Mouse (Mus musculus): ENCODE results near the gene Baz1a.

DNA sequence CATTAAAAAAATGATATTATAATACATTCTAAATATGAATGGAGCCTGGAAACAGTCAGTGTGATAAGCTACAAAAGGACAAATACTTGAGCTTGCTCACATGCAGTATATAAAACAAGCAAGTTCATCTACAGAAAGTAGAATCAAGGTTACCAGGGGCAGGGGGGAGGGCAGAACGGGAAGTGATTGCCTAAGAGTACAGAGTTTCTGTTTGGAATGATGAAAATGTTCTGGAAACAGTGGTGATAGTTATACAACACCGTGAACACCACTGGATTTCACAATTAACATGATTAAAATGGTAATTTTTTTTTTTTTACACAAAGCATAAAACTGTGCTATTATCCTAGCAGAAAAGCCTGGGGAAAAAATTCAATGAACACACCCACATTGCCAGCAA is 54.6 kb downstream of the Baz1a start:
- no peak for TF ChIP-seq SMC3 (IDR thresholded peaks at IDR 0.05; ENCODE audit: low read depth, low read length)
- no peak for TF ChIP-seq MAFK (IDR thresholded peaks at IDR 0.05; ENCODE audit: insufficient replicate concordance, low read length)
- no peak for TF ChIP-seq USF1 (IDR thresholded peaks at IDR 0.05; ENCODE audit: low read depth, low read length)
- TF ChIP-seq MAZ (IDR thresholded peaks at IDR 0.05; ENCODE audit: low read depth, low read length): no peak
- no peak for TF ChIP-seq CHD2 (IDR thresholded peaks at IDR 0.05; ENCODE audit: low read length)
- TF ChIP-seq EP300 (IDR thresholded peaks at IDR 0.05; ENCODE audit: low read length): no peak
- no peak for TF ChIP-seq CTCF (conservative IDR thresholded peaks at IDR 0.05 in 1 of 2, IDR thresholded peaks at IDR 0.05 in 1 of 2; ENCODE audit: low read depth in 2 of 2, low read length in 2 of 2)
- no peak for TF ChIP-seq JUN (IDR thresholded peaks at IDR 0.05; ENCODE audit: insufficient read depth, low read depth, low read length)
- no peak for TF ChIP-seq POLR2A (IDR thresholded peaks at IDR 0.05; ENCODE audit: low read depth, low read length)
- no peak for TF ChIP-seq BHLHE40 (IDR thresholded peaks at IDR 0.05; ENCODE audit: low read depth, low read length)
- no peak for TF ChIP-seq IRF4 (IDR thresholded peaks at IDR 0.05; ENCODE audit: low read depth, low read length)
- TF ChIP-seq ETS1 (conservative IDR thresholded peaks at IDR 0.05; ENCODE audit: low read depth, low read length): no peak
- TF ChIP-seq JUND (conservative IDR thresholded peaks at IDR 0.05; ENCODE audit: low read depth, low read length): no peak
- TF ChIP-seq NRF1 (IDR thresholded peaks at IDR 0.05; ENCODE audit: low read depth, low read length): no peak
